Mouse (Mus musculus) spleen, embryonic (tissue): Measurements from ENCODE around the gene Anpep.

Experiments used
- CTCF ChIA-PET: fragments of 350-600 bp; sonication (Branson Sonifier 250); formaldehyde crosslinking; loops from one replicate; lab custom pipeline; 2022; lab: Charles Lee

Anpep gene

DNA sequence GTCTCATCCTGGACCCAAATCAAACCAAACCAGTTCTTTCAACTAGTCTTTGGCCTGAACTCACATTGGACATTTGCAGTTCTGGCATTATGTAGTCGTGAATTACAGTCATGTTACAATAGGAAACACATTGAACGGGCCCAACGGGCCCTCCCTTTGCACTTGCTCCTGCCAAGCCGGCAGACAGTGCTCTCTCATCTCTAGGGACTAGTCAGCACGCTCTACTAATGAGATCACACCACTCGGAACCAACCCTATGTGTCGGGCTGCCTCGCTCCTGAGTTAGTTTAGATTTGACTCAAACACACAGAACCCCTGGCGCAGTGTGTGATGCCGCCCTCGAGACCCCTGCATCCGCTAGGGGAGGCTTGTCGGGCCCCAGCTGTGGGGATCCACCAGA lies 7.0 kb upstream of the Anpep start:
- CTCF ChIA-PET = no interaction called here

DNA sequence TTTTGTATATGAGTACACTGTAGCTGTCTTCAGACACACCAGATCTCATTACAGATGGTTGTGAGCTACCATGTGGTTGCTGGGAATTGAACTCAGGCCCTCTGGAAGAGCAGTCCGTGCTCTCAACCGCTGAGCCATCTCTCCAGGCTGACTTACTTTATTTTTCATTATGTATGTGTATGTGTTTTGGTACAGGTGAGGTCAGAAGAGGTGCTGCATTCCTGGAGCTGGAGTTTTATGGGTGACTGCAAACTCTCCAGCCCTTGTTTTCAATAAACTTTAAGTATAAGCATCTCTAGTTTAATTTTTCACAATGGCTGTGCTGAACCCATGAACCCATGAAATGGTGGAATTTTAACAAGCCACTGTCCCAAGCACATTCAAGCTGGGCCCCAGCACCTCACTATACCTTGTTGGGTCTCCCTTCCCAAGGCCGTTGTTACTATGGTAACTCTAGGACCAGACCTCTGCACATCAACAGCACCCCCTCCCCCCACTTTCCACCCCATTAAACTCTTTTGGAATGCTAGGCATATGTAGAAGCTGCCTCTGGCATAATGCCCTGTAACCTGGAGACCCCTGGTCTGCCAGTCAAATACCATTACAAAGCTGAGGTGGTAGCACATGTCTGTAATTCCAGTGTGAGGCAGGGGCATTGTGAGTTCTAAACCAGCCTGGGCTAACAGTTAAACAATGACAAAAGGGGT lies 5.6 kb upstream of the Anpep start:
- CTCF ChIA-PET = no interaction called here

DNA sequence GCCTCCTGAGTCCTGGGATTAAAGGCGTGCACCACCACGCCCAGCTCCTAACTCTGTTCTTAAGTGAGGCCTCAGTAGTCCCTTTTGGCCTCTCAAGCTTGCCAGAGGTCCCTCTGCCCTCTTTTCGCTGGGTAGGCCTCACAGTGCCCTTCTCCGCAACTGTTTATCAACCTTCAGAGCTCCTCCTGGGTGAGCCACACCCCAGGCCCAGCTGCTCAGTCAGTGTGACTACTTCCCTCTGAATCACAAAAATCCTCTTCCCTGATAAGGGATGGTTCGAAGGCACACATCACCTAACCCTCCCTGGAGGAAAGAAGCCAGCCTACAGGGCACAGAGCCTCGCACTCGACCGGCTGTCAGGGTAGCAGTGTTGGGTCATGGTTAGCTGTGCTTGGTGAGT lies 935 bp upstream of the Anpep start:
- CTCF ChIA-PET = no interaction called here

DNA sequence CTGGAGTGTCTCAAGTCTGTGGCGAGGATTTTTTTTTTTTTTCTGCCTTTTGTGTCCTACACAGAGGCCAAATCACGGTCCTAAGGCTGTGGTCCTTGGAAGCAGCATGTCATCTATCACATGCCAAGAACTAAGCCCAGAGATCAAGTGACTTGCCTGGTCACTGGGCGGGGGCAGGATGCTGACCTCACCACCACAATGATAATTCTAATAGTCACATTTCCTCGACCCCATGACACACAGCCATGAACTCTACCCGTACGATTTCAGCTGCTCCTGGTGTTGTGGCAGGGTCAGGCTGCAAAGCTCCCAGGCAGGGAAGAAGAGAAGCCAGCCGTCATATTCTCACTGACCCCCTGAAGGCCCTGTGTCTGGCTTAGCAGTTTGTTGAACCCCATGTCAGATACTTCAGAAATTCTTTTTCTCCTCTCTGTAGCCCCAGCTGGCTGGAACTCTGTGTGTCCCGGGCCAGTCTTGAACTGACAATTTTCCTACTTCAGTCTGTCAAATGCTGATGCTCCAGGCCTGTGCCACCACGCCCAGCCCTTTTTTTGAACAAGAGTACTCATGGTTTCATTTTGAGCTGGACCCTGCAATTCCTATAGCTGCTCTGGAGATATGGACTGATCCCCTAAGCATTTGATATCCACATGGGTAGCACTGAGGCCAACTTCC lies 1.8 kb downstream of the Anpep start:
- CTCF ChIA-PET = no interaction called here

DNA sequence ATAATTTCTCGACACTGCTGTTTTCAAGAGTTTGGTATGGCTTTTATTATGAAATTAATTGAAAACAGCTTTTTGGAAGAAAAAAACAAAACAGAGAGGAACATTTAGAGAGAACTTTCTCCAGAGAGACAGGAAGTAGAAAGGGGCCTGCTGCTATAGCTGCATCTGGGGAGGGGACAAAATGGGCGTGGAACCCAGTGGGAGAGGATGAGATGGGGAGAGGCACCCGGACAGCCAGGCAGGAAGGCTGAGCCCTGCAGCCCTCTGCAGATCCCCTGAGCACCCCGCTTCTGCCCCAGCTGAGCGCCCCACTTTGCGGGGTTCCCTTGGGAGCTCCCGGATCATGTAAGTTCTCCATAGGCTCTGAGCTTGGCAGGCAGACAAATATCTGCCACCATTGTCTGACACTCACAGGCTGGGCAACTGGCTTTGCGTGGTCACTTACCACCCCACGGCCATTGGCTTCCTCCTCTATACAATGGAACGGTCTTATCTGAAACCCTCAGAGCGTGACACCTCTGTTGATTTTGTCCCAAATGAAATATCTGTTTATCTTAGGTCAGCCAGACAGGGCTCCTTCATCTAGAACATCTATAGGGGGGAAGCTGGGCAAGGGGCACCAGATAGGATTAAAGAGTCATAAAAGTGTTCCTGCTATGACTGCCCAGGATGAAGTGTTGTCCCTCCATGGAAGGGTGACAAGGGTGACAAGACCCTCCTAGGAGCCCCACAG lies 2.5 kb downstream of the Anpep start:
- CTCF ChIA-PET = no interaction called here

DNA sequence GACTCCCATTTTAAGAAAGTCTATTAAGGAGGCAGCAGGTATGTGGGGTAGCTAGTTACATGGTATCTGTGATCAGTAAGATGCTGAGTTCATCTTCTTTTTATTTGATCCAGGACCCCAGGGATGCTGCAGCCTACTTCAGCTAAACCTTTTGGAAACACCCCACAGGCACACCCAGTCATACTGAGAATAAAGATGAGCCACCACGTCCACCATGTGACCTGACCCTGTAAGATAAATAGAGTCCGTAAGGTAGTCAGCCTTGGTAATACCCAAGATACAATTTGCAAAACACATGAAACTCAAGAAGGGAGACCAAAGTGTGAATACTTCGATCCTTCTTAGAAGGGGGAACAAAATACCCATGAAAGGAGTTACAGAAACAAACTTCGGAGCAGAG lies 4.6 kb downstream of the Anpep start:
- CTCF ChIA-PET = no interaction called here

DNA sequence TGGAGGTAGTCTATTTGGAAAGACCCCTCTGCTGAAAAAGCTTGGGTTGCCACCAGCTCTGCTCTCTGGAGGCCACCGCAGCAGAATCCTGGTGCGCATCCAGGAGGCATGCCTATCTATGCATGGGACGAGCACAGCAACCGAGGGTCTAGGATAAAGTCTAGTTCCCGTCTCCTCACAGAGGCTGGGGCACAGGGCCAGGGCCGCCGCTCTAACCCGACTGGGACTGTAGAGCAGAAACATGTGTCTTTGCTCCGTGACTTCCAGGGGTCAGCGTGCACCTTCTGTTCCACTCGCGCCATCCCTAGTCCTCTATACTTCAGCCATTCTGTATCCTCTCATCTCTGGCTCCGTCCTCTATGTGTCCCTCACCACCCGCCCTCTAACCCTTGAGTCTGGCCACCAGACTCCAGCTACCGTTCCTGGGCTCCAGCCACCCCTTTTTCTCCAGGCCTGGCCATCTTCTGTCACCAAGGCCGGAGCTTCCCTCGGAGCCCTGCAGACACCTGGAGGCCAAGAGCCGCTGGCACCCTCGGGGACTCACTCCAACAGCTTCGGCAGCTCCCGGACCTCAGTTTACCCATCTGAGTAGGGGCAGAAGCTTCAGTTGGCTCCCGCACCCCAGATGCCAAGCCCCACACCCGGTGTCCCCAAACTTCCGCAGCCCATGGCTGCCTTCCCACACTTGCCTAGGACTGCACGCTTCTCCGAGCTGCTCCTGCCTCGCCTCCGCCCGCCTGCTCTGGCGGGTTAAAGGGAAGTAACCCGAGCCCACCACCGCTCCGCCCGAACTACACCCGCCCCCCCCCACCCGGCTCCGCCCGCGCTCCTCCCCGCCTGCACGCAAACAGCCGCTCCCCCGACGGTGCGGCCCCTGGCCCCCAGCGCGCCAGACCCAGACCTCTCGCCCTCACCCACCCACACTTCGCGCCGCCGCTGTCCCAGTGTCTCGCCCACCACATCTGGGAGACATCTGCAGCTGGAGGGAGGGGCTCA lies 13.1 kb downstream of the Anpep start:
- CTCF ChIA-PET = no interaction called here

DNA sequence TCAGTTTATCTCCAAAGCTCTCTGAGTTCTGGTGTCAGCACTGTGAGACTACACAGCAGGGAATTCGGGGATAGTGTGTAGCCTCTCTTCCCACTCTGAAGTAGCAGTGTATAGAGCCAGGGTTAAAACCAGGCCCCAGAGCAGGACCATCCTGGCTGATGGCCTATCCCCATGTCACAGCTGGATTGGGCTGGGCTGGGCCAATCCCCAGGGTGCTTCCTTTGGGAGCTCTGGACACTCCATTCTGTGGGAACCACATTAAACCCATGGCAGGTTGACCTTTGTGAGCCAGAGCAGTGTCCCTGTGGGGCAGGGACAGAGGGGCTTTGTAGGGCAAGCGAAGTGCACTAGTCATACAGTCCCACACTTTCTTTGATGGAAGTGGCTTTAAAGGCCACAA lies 14.5 kb downstream of the Anpep start:
- CTCF ChIA-PET = no interaction called here

DNA sequence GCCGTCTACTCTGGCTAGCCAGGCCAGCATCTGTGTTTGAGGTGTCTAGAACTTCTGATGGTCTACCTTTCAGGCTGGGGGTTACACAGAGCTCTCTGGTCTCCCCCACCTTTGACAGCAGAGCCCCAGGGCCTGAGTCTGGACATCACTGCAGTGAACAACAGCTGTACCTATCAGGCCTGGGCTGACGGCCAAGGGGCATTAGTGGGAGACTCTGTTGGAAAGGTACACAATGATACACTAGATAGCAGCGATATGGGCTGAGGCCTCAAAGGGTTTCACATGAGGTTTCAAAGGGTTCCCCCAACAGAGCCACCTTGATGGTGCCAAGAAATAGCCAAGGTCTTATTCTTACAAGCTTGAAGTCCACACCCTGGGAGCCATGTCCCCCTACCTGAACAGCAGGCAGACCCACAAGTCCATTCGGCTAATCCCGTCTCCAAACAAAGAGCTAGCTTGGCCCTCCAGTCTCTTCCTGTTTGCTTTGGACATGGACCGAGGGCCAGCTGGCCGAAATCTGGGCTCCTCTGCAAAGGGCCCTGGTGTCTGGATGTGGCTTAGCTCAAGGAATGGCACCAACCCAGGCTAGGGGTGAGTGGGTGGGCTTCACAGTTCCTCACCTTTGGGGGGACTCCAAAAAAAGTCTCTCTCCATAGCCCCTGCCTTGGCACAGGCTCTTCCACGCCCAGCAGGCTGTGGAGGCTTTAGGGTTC lies 16.6 kb downstream of the Anpep start:
- CTCF ChIA-PET = no interaction called here

DNA sequence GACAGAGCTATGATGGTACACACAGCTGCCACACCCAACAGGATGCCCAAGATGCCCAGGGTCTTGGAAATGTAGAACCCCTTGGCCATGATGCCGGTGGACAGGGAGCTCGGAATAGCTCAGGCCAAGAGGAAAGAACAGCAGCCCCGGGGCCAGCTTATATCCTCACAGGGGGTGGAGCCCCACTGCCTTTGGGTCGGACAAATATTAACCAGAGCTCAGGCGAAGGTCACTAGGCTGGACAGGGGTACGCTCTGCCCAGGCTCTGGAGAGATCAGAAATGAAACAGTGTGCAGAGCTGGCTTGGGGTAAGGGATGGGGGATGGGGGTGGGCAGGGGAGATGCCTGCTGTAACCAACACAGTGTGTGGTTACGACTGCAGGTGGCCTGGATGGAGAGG lies 18.7 kb downstream of the Anpep start:
- CTCF ChIA-PET = no interaction called here

DNA sequence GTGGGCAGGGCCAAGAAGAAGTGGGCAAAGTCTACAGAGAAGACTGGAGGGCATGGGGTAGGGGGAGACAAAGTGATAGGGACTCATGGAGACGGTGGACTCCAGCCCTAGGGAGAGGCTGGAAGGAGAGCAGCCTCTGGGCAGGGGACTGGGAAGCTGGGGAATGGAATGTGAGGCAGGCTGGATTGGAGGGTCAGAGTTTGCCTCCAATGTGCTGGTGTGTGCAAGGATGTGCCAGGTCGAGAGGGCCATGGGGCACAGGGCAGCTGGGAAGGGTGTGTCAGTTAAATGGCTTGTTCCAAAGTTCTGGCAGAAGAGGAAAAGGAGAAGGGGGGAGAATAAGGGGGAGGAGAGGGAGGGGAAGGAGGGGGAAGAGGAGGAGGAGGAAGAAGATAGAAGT lies 23.6 kb downstream of the Anpep start:
- CTCF ChIA-PET = no interaction called here

DNA sequence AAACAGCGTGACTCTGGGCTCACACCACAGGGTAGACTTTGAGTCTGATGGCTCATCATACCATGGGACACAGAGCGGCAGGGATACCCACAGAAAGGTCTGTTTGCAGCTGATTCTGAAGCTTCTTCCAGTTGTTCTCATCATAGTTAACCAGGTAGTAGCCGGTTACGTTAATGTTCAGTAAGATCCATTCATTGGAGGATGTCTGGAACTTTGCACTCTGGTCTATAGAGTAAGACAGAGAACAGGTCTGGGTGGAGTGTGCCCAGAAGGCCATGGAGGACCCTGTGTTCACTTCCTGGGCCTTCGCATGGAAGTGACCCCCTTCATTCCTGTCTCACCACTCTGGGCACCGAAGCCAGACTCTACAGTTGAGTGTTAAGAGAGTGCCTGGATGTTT lies 25.7 kb downstream of the Anpep start:
- CTCF ChIA-PET = no interaction called here

DNA sequence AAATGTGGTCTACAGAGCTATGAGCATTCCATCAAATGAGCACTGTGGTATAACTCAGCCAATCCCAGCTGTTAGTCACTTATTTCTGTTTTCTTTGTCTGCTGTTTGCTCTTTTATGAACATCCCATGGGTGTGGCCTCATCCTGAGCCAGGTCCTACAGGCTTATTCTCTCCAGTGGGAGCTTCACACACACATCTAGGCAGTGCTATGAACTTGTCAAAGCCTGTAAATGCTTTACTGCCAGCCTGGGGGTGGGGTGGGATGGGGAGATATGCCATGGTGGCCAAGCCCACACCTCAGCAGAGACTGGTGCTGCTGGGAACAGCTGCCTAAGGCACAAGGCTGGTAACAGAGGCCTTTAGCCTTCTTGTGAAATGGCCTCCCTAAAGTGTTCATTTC lies 27.9 kb downstream of the Anpep start:
- CTCF ChIA-PET = interaction anchor here (0.5 to 0.6 kb wide), 2 partner anchors 46 to 99 kb away, joined by 3 to 6 read pairs; no protein-coding TSS in a partner anchor

DNA sequence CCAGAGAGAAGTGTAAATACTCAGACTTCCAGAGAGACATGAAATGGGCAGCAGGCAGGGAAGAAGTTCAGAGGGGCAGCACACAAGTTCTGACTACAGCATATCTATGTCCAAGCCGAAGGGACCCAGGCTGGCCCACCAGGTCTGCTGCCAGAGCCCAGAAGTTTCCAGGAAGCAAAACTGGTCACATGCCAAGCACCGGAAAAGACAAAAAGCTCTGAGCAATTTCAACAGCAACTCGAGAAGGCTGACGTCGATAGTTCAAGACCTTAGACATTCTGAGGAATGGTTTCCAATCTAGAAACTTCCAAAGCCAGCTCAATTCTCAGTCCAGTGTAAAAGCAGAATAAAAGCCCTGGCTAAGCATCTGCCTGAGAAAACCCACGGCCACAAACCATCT lies 29.3 kb downstream of the Anpep start:
- CTCF ChIA-PET = no interaction called here

DNA sequence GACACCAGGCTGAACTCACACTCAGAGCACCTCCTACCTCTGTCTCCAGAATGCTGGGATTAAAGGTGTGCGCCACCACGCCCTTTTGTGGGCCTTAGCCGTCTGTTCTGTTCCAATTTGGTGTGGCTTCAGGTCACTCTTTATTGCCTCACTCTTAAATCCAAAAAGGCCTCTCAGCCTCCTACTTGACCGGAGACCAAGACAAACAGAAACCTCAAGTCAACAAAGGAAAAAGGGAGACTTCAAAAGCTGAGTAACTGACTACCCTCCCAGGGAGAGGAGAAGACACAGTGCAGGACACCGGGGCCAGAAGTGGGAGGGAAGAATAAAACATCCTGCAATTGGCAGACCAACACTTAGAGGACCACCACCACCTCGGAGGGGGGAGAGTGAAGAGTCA lies 29.7 kb downstream of the Anpep start:
- CTCF ChIA-PET = interaction anchor here (0.7 kb wide), 1 partner anchor 10 kb away, joined by 3 read pairs; no protein-coding TSS in a partner anchor

DNA sequence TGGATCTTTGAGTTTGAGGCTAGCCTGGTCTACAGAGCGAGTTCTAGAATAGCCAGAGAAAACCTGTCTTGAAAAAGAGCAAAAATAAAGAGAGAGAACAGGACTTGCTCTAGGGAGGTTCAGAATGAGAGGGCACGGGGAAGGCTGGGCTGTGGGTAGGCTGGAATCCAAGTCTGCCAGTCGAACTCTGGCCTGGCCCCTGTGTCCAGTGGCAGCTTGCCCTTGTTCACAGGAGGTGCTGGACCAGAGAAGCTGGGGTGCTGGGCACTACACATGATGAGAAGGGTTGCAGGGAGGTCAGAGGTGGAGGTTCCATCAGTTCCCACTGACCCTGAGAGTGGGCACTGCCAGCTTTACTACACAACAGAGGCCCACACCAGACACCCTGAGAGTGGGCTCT lies 32.5 kb downstream of the Anpep start:
- CTCF ChIA-PET = no interaction called here

DNA sequence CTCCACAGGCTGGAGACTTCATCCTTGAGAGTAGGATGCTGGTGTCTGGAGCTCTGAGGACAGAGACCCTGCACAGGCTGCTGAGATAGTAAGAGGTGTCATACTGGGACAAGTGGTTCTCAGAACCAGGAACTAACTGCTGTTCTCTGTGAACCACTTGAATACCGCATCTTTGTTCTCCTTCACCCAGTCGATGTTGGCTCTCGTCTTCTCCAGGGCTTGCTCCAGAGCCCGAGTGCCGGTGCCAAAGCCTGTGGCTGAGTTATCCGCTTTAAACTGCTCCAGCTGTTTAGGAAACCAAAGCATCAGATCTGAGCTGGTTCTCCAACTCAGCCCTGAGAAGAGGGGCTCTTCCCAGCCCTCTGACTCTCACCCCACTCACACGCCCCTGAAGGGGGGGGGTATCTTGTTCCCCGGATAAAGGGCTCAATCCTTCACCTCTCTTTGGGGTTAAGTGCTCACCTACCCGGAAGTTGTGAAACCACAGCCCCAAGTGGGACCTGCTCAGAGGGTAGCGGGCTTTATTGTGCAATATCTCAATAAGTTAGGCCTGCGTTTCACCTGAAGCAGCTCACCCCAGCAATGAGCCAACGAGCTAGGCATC lies 38.7 kb downstream of the Anpep start:
- CTCF ChIA-PET = no interaction called here

DNA sequence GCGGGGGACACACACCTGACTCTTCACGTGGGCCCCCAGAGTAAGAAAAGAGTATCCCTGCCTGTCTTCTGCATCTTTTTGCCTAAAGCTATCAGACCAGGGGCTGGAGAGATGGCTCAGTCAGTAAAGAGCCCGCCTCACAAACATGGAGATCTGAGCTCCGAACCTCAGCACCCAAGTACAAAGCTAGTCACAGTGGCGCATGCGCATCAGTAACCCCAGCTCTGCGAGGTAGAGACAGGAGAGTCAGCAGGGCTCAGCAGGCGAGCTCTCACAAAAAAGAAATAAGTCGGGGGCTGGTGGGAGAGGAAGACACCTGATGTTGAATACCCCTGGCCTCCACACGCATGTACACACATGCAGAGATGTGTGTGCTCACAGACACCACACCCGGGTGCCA lies 40.9 kb downstream of the Anpep start:
- CTCF ChIA-PET = no interaction called here

DNA sequence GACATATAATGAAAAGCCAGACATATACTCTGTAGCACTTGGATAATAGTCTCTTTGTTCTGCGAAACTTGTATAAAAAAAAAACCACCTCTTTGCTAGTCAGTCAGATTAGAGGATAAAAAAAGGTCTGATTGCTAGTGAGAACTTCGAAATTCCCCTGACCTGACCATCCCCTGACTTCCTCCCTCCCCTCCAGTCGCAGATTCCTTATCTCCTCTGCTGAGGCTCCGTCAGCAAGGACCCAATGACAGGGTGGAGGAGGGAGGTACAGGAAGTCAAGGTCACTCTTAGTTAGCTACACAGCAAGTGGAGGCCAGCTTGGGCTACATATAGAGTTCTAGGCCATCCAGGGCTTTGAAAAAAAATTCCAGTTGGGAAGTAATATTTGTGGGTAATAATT lies 41.3 kb downstream of the Anpep start:
- CTCF ChIA-PET = no interaction called here

DNA sequence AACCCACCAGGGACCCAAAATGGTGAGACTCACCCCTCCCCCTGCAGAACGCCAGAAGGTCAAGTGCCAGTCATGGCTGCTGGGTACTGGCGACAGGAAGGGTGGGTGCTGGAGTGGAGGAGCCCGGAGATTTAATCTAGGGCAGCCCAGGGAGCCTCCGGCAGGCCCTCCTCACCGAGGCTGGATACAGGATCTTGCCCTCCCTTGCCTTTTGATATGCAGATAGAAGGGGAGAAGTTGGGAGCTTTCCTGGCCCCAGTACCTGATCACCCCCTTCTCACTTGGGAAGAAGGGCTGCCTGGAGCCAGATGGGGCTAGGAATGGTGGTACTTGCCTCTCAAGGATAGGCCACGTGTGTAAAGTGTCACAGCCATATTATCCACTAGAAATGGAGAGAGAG lies 42.5 kb downstream of the Anpep start:
- CTCF ChIA-PET = no interaction called here

DNA sequence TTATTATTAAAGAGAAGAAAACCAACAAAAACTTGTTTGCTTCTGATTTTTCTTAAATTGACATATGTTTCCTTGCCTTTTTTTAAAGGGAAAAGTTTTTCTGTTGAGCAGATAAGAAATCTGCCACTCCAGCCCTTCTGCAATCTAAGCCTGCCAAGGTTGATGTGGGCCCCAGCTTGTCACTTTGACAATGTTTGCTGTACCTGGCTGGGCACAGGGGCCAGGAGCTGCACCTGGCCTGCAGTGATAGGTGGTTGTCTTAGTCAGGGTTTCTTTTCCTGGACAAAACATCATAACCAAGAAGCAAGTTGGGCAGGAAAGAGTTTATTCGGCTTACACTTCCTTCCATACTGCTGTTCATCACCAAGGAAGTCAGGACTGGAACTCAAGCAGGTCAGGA lies 47.5 kb downstream of the Anpep start:
- CTCF ChIA-PET = no interaction called here
